Mouse (Mus musculus): ENCODE measurements around the gene Stra8. TPM values are rescaled to one million over a fixed set of nuclear protein-coding genes. Genes with fewer than 3 reads are reported as not detected.

Stra8 gene
- polyA plus RNA-seq, 1 experiment from 2014 or later, result not detected

GRCm38 (mm10) chr6:34906125-34906524, 13.8 kb upstream of the Stra8 start:
- Histone ChIP-seq H3K27me3 (replicated peaks) (no peaks in the 10 kb centered on the region), H3K9ac (no peak overlapping the region), H3K36me3 (peaks cover 51% of the 10 kb centered on the region), H3K4me1 (peaks cover 9% of the 10 kb centered on the region), H3K9me3 (no peaks in the 10 kb centered on the region), H3K4me2 (replicated peaks) (no peak overlapping the region), H3K27ac (no peak overlapping the region), H3K4me3 (no peak overlapping the region)
- 90% methylated on average over 2 of the region's 2 CpGs for WGBS
- ATAC-seq (ENCODE audit: low FRiP score, low read depth), result no peak

- Histone ChIP-seq H3K9ac (no peak overlapping the region), H3K4me2 (replicated peaks) (no peak overlapping the region), H3K27ac (no peak overlapping the region), H3K4me3 (no peak overlapping the region), H3K9me3 (no peaks in the 10 kb centered on the region), H3K27me3 (replicated peaks) (no peaks in the 10 kb centered on the region), H3K36me3 (peaks cover 48% of the 10 kb centered on the region), H3K4me1 (peaks cover 9% of the 10 kb centered on the region)
- no peak for ATAC-seq (ENCODE audit: low FRiP score, low read depth)
- 94% methylated on average over 4 of the region's 4 CpGs for WGBS
Measured at GRCm38 (mm10) chr6:34906661-34907060, 13.3 kb upstream of the Stra8 start.

DNA sequence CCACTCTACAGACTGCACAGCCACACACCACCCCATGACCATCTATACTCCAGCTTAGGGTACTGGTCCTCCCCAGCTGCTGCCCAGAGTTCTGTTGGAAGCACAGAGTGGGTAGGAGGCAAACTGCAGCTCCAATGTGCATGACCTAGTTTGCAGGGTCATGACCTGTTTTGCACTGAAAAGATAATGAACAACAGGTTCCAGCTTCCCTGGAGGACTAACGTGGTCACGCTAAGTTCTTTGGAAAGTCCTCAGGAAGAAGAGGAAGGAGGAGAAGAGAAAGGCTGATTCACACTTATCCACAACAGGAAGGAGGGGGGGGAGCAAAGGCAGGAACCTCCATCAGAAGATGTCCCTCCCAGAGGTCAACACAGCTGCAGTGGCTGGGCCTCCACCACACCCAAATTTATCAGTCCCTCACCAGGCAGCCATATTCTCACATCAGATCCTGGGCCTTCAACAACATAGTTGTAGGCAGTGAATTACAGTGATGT, 12.8 kb upstream of the Stra8 start:
- WGBS, result 70% methylated on average over 2 of the region's 2 CpGs
- H3K4me2 ChIP-seq (replicated peaks), result no peak overlapping the region
- H3K27me3 ChIP-seq (replicated peaks), result no peaks in the 10 kb centered on the region
- no peak overlapping the region for H3K9ac ChIP-seq
- H3K9me3 ChIP-seq, result no peaks in the 10 kb centered on the region
- ATAC-seq (ENCODE audit: low FRiP score, low read depth), result no peak
- H3K36me3 ChIP-seq, result peaks cover 48% of the 10 kb centered on the region
- H3K4me1 ChIP-seq, result peaks cover 9% of the 10 kb centered on the region
- no peak overlapping the region for H3K27ac ChIP-seq
- no peak overlapping the region for H3K4me3 ChIP-seq

DNA sequence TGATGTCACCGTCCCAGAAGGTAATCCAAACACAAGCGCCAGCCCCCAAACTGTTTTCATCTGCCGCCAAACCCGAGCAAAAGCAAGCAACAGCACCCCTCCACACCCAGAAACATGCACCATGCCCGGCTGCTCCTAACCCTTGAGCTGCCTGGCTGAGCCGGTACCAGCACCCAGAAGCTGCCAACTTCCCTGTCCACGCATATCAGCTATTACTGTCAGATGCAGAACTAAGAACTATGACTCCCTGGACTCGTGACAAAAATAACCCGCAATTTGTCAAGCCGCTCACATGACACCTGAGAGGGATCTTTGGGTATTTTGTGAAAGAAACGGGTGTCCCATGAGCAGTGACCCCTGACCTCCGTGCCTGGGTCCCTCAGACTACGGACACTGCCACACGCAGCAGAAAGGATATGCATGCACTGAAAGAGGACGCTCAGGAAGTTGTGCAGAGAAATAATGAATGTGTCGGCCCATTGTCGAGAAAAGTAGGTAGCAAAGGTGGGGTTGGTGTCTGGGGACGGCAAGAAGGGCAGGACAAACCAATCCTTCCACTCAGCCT, 12.2 kb upstream of the Stra8 start:
- Histone ChIP-seq H3K27me3 (replicated peaks) (no peaks in the 10 kb centered on the region), H3K9ac (no peak overlapping the region), H3K4me2 (replicated peaks) (no peak overlapping the region), H3K36me3 (peaks cover 46% of the 10 kb centered on the region), H3K27ac (no peak overlapping the region), H3K4me1 (peaks cover 9% of the 10 kb centered on the region), H3K9me3 (no peaks in the 10 kb centered on the region), H3K4me3 (no peak overlapping the region)
- WGBS, result 89% methylated on average over 18 of the region's 18 CpGs
- ATAC-seq (ENCODE audit: low FRiP score, low read depth), result no peak

- 50% methylated on average over 8 of the region's 8 CpGs for WGBS
- Histone ChIP-seq H3K4me2 (replicated peaks) (peak overlapping the region; percentile 77), H3K27me3 (replicated peaks) (no peaks in the 10 kb centered on the region), H3K9me3 (no peaks in the 10 kb centered on the region), H3K36me3 (peaks cover 30% of the 10 kb centered on the region), H3K27ac (no peak overlapping the region), H3K4me1 (peaks cover 9% of the 10 kb centered on the region), H3K4me3 (peak overlapping the region; percentile 76), H3K9ac (peak overlapping the region; percentile 69)
- no peak for ATAC-seq (ENCODE audit: low FRiP score, low read depth)
Measured at GRCm38 (mm10) chr6:34909631-34910345, 10.2 kb upstream of the Stra8 start.

GRCm38 (mm10) chr6:34910371-34911219, 9.4 kb upstream of the Stra8 start, which contains the start of gene Wdr91:
TSS of gene Wdr91 (minus strand) at chr6:34910876.
- peak within 1 kb of the TSS; percentile 76 for H3K4me3 ChIP-seq
- peak within 1 kb of the TSS; percentile 69 for H3K9ac ChIP-seq
- peak within 1 kb of the TSS; percentile 77 for H3K4me2 ChIP-seq (replicated peaks)
- peak; percentile 93 for ATAC-seq (ENCODE audit: low FRiP score, low read depth)
- H3K4me1 ChIP-seq, result peaks cover 9% of the 10 kb centered on the region
- under 1% methylated on average over 64 of the region's 64 CpGs for WGBS
- no peaks in the 10 kb centered on the region for H3K27me3 ChIP-seq (replicated peaks)
- no peak within 1 kb of the TSS for H3K27ac ChIP-seq
- H3K9me3 ChIP-seq, result no peaks in the 10 kb centered on the region
- H3K36me3 ChIP-seq, result peaks cover 22% of the 10 kb centered on the region

DNA sequence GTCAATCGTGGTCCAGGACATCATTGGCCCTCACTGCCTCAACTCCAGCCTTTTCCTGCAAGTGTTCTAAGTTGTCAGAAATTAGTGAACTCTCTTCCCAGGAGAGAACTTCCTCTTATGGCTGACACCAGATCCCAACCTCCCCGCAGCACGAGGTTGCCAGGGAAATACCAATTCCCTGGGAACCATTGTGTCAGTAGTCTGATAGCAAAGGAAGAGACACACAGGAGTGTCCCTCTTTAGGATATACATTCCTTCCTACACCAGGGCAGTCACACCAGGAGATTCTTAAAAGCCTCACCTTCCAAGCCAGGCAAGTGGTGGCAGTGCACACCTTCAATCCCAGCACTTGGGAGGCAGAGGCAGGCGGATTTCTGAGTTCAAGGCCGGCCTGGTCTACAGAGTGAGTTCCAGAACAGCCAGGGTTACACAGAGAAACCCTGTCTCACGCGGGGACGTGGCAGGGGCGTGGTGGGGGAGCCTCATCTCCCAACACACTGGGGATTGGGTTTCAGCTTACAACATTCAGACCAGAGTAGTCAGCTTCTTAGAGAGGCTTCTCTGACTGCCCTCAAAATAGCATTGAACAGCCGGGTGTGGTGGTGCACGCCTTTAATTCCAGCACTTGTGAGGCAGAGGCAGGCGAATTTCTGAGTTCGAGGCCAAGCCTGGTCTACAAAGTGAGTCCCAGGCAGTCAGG, 6.5 kb upstream of the Stra8 start:
- ATAC-seq (ENCODE audit: low FRiP score, low read depth), result no peak
- H3K27me3 ChIP-seq (replicated peaks), result no peaks in the 10 kb centered on the region
- no peaks in the 10 kb centered on the region for H3K36me3 ChIP-seq
- H3K4me2 ChIP-seq (replicated peaks), result no peak overlapping the region
- peaks cover 9% of the 10 kb centered on the region for H3K4me1 ChIP-seq
- no peak overlapping the region for H3K9ac ChIP-seq
- no peaks in the 10 kb centered on the region for H3K9me3 ChIP-seq
- 82% methylated on average over 13 of the region's 13 CpGs for WGBS
- no peak overlapping the region for H3K27ac ChIP-seq
- no peak overlapping the region for H3K4me3 ChIP-seq

- Histone ChIP-seq H3K4me2 (replicated peaks) (no peak overlapping the region), H3K9me3 (no peaks in the 10 kb centered on the region), H3K4me3 (no peak overlapping the region), H3K9ac (no peak overlapping the region), H3K36me3 (no peaks in the 10 kb centered on the region), H3K27me3 (replicated peaks) (no peaks in the 10 kb centered on the region), H3K4me1 (peaks cover 7% of the 10 kb centered on the region), H3K27ac (no peak overlapping the region)
- ATAC-seq (ENCODE audit: low FRiP score, low read depth), result no peak
- 85% methylated on average over 3 of the region's 3 CpGs for WGBS
Measured at GRCm38 (mm10) chr6:34914462-34914861, 5.5 kb upstream of the Stra8 start.

DNA sequence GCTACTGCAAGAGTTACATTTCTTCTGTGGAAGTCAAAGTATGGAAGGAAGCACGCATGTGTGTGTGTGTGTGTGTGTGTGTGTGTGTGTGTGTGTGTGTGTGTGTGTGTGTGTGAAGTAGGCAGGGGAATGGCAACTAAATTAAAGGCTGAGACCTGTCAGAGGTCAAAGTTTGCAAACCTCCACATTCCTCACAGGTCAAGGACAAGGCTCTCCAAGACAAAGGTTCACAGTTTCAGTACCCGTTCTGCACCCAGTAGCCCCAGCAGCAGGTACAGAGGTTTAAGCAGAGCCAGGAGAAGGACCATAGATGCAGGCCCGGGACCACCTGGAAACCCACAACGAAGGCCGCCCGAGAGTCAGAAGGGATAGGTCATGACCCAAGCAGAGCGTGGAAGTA, 817 bp upstream of the Stra8 start:
- H3K4me3 ChIP-seq, result no peak overlapping the region
- H3K9me3 ChIP-seq, result no peaks in the 10 kb centered on the region
- H3K4me1 ChIP-seq, result no peaks in the 10 kb centered on the region
- 83% methylated on average over 7 of the region's 7 CpGs for WGBS
- no peak overlapping the region for H3K27ac ChIP-seq
- H3K36me3 ChIP-seq, result no peaks in the 10 kb centered on the region
- H3K9ac ChIP-seq, result no peak overlapping the region
- no peak for ATAC-seq (ENCODE audit: low FRiP score, low read depth)
- H3K4me2 ChIP-seq (replicated peaks), result no peak overlapping the region
- H3K27me3 ChIP-seq (replicated peaks), result no peaks in the 10 kb centered on the region

DNA sequence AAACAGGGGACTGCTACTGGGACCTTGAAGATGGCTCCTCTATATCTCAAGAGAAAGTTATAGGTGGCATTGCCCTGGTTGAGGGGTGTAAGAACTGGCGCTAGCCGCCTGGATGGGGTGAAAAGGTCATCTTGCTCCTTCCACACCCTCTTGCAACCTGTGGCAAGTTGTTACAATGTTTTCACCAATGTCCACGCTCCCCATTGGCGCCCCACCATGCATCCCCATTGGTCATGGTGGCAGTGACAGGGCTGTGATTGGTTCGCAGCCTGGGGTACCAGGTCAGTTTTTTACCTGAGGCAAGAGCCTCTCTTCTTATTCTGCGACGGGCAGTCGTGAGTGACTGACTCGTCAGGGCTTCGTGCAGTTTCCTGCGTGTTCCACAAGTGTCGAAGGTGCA, 668 bp downstream of the Stra8 start:
- 93% methylated on average over 12 of the region's 12 CpGs for WGBS
- Histone ChIP-seq H3K27me3 (replicated peaks) (no peaks in the 10 kb centered on the region), H3K36me3 (no peaks in the 10 kb centered on the region), H3K27ac (no peak overlapping the region), H3K4me3 (no peak overlapping the region), H3K4me2 (replicated peaks) (no peak overlapping the region), H3K9ac (no peak overlapping the region), H3K4me1 (no peaks in the 10 kb centered on the region), H3K9me3 (no peaks in the 10 kb centered on the region)
- no peak for ATAC-seq (ENCODE audit: low FRiP score, low read depth)

DNA sequence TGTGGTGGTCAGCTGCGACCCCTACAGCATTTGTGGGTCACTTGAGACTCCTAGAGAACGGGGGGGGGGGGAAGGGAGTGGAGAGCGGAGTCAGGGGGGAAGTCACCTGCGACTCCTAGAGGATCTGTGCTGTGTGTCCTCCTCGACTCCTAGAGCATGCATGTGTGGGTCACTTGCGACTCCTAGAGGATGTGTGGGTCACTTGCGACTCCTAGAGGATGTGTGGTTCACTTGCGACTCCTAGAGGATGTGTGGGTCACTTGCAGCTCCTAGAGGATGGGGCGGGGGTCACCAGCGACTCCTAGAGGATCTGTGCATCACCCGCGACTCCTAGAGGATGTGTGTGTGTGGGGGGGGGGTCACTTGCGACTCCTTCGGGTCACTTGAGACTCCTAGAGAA, 2.0 kb downstream of the Stra8 start:
- ATAC-seq (ENCODE audit: low FRiP score, low read depth), result no peak
- H3K4me2 ChIP-seq (replicated peaks), result no peak overlapping the region
- H3K9me3 ChIP-seq, result no peaks in the 10 kb centered on the region
- no peak overlapping the region for H3K9ac ChIP-seq
- H3K4me3 ChIP-seq, result no peak overlapping the region
- no peaks in the 10 kb centered on the region for H3K36me3 ChIP-seq
- H3K4me1 ChIP-seq, result no peaks in the 10 kb centered on the region
- no peaks in the 10 kb centered on the region for H3K27me3 ChIP-seq (replicated peaks)
- H3K27ac ChIP-seq, result no peak overlapping the region
- WGBS, result 66% methylated on average over 14 of the region's 14 CpGs

DNA sequence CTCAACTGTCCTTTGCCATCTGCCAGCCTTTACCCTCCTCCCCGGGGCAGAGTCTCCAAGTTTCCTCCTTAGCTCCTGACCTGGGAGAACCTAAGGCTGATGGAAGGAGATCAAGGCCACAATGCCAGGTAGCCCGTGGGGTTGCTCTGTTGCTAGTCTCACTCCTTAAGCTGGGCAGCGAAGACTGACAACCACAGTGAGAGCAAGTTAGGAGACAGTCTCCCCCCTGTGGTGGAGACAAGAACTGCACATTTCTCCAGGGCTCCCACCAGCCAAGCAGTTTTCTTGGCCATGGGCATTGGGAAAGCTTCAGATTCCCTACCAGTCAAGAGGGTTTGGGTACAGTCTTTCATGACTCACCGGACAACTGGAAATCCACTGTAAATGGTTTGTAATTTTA, 7.2 kb downstream of the Stra8 start:
- H3K4me2 ChIP-seq (replicated peaks), result no peak overlapping the region

More for the DNA sequence above, 7.2 kb downstream of the Stra8 start:
- Histone ChIP-seq H3K27me3 (replicated peaks) (no peaks in the 10 kb centered on the region), H3K4me3 (no peak overlapping the region), H3K36me3 (no peaks in the 10 kb centered on the region), H3K27ac (no peak overlapping the region), H3K4me1 (no peaks in the 10 kb centered on the region), H3K9ac (no peak overlapping the region), H3K9me3 (no peaks in the 10 kb centered on the region)
- ATAC-seq (ENCODE audit: low FRiP score, low read depth), result peak; percentile 58; the same call in 1 of the 2 replicates
- WGBS, result 40% methylated on average over 4 of the region's 4 CpGs

Data from neural tube, embryonic 12.5 days (tissue).